Mouse (Mus musculus) lung, adult 2 months (tissue): ENCODE results near the gene Mcee.

Source experiments
- CTCF ChIP-seq: fragments of 200-500 bp; IDR thresholded peaks from 2 replicates; pipeline ENCODE4 v1.5.1; 2011; ENCODE audit warnings: mild to moderate bottlenecking, low read length, control low read depth; ENCODE audit not compliant: insufficient read depth
- POLR2A ChIP-seq: fragments of 200-500 bp; IDR thresholded peaks from 2 replicates; pipeline ENCODE4 v1.6.1; 2011; ENCODE audit warnings: low read depth, mild to moderate bottlenecking, control low read depth, low read length, borderline replicate concordance; ENCODE audit errors: extremely low read depth

- no peak for TF ChIP-seq CTCF
- TF ChIP-seq POLR2A, result no peak
Observed at GRCm38 (mm10) chr7:64402452-64402851, 10.0 kb downstream of the Mcee start.
